Mouse (Mus musculus) heart, postnatal 0 days (tissue): Measurements from ENCODE around the gene Tgfbr3. TPM values are rescaled to one million over a fixed set of nuclear protein-coding genes. Genes with fewer than 3 reads are reported as not detected.

Source experiments
- ATAC-seq: fragments of 200-750 bp; cut with Nextera tagmentation; 2 replicates; pipeline ENCODE4 v1.8.0; 2017; ENCODE audit warnings: low read depth, moderate number of reproducible peaks, moderate library complexity; ENCODE audit not compliant: insufficient read depth
- DNase-seq: peaks from one replicate; pipeline ENCODE4 v3.0.0-alpha.2; 2016; ENCODE audit warnings: low spot score
- H3K27ac ChIP-seq: fragments of 300-500 bp; sonication (generic); 2 replicates; pipeline ENCODE4 v1.5.1; 2014; ENCODE audit warnings: low read depth, mild to moderate bottlenecking
- H3K27me3 ChIP-seq: fragments of 300-500 bp; sonication (generic); 2 replicates; pipeline ENCODE4 v1.6.1; 2014; ENCODE audit warnings: low read length, mixed read lengths; ENCODE audit not compliant: control insufficient read depth, insufficient read depth
- H3K36me3 ChIP-seq: fragments of 300-500 bp; sonication (generic); replicated peaks from 2 replicates; pipeline ENCODE4 v1.6.1; 2014; ENCODE audit warnings: low read length, mixed read lengths; ENCODE audit not compliant: control insufficient read depth, insufficient read depth
- H3K4me1 ChIP-seq: fragments of 300-500 bp; sonication (generic); 2 replicates; pipeline ENCODE4 v1.6.1; 2014; ENCODE audit warnings: antibody characterized with exemption; ENCODE audit not compliant: control insufficient read depth, insufficient read depth
- H3K4me2 ChIP-seq: fragments of 300-500 bp; sonication (generic); 2 replicates; pipeline ENCODE4 v1.6.1; 2014; ENCODE audit warnings: low read depth, mild to moderate bottlenecking, low read length, moderate library complexity
- H3K4me3 ChIP-seq: fragments of 300-500 bp; sonication (generic); 2 replicates; pipeline ENCODE4 v1.5.1; 2014; ENCODE audit warnings: low read depth, low read length
- H3K9ac ChIP-seq: fragments of 300-500 bp; sonication (generic); replicated peaks from 2 replicates; pipeline ENCODE4 v1.6.1; 2014; ENCODE audit warnings: low read depth, low read length, mixed read lengths
- H3K9me3 ChIP-seq: fragments of 300-500 bp; sonication (generic); replicated peaks from 2 replicates; pipeline ENCODE4 v1.6.1; 2016; ENCODE audit warnings: low read length; ENCODE audit not compliant: control insufficient read depth
- CTCF ChIP-seq: IDR thresholded peaks from 2 replicates; pipeline ENCODE4 v1.5.1; 2016; ENCODE audit warnings: antibody characterized with exemption, control low read depth, low read depth
- EP300 ChIP-seq: IDR thresholded peaks from 2 replicates; pipeline ENCODE4 v1.6.1; 2016; ENCODE audit warnings: antibody characterized with exemption, low read depth
- WGBS: fragments of 180-500 bp; shearing (Covaris S2); extraction: QIAGEN DNeasy Blood & Tissue Kit; methylation state at CpG from one replicate; pipeline ENCODE4 v1.1.7; 2014; 5-methylcytosine and 5-hydroxymethylcytosine counted together
- polyA plus RNA-seq: library from polyadenylated mRNA; unstranded; fragments of >200 nt; fragmentation: Nextera tagmentation; extraction: Ambion mirVana; gene quantifications from 2 replicates; pipeline ENCODE4 v1.2.1, GENCODE M21; 2015
- total RNA-seq: library from RNA; depleted of rRNA; stranded (reverse); fragments of >200 nt; gene quantifications from 2 replicates; pipeline ENCODE4 v1.2.3, GENCODE M21; 2014; ENCODE audit warnings: low replicate concordance

Gene Tgfbr3
- total and polyA plus RNA-seq, 2 experiments from 2014 or later: 11.8 to 60.6 TPM

DNA sequence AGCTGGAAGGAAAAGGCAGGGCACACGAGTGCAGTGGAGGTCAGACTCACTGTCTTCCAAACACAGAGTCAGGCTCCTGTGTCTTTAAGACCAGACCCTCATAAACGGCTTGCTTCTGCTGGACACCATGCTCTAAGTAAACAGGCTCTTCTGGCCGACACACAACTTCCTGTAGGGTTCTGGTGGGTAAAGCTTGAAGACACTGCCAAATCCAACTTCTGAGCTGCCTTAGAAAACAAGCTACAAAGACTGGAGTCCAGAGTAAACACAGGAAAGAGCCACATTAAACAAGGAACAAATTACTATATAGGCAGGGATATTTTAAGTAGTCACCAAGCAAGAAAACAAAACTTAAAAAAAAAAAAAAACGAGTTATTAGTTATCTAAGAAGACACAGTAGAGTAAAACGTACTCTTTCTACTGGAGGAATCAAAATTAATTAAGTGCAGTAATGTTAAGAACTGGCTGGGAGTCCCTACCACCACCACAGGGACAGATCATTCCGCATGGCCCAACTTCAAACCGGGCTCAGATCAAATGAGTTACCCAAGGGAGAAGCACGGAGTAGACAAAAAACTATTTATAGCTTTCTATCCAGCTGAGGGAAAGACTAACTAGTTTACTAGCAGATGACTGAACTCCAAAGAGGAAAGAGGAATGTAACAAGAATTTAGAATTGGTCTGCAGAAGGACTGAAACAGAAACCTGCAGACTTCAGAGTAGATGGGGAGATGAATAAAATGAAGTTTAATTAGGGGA lies 86.4 kb downstream of the Tgfbr3 start:
- ATAC-seq (peak; percentile 37), DNase-seq (peak; percentile 63)
- H3K27me3 ChIP-seq: no peaks in the 10 kb centered on the region
- H3K9ac ChIP-seq: no peak overlapping the region
- no peak for TF ChIP-seq CTCF
- no peak for TF ChIP-seq EP300
- H3K4me2 ChIP-seq: peak overlapping the region; percentile 10; the same call in 1 of the 2 replicates
- no peaks in the 10 kb centered on the region for H3K9me3 ChIP-seq
- H3K36me3 ChIP-seq: no peaks in the 10 kb centered on the region
- 18% methylated on average over 8 of the region's 8 CpGs for WGBS
- peaks cover 30% of the 10 kb centered on the region for H3K4me1 ChIP-seq
- H3K4me3 ChIP-seq: no peak overlapping the region
- peak overlapping the region; percentile 64; the same call in 1 of the 2 replicates for H3K27ac ChIP-seq

DNA sequence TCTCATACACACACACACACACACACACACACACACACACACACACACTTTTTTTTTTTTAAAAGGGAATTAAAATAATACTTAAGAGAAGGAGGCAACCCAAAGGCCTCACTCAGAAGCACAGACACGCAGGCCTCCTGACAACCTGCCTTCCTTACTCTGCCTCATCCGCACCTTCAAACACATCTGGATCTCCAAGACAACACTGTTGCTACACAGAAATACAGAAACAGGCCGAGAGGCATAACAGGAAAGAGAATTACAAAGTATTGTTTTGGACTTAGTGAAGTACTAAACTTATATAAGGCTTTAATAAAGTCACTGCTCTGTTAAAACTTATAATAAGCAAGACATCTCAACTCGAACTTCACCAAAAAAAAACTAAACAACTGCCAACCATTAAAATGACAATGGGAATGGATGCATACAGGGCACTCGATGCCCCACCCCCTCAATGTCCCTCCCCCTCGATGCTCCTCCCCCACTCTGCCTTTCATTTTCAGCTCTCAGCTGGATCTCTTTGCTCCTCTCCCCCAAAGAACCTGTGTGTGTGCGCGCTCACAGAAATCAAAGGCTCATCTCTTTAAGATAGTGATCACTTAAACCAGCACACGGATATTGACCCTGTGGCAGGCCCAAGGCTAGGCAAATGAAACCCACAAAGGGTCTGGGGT lies 87.8 kb downstream of the Tgfbr3 start:
- DNase-seq (no peak), ATAC-seq (no peak)
- 72% methylated on average over 9 of the region's 9 CpGs for WGBS
- Histone ChIP-seq H3K4me2 (no peak overlapping the region), H3K9ac (no peak overlapping the region), H3K4me1 (peaks cover 30% of the 10 kb centered on the region), H3K27me3 (no peaks in the 10 kb centered on the region), H3K9me3 (no peaks in the 10 kb centered on the region), H3K27ac (no peak overlapping the region), H3K36me3 (no peaks in the 10 kb centered on the region), H3K4me3 (no peak overlapping the region)
- no peak for TF ChIP-seq EP300
- no peak for TF ChIP-seq CTCF

DNA sequence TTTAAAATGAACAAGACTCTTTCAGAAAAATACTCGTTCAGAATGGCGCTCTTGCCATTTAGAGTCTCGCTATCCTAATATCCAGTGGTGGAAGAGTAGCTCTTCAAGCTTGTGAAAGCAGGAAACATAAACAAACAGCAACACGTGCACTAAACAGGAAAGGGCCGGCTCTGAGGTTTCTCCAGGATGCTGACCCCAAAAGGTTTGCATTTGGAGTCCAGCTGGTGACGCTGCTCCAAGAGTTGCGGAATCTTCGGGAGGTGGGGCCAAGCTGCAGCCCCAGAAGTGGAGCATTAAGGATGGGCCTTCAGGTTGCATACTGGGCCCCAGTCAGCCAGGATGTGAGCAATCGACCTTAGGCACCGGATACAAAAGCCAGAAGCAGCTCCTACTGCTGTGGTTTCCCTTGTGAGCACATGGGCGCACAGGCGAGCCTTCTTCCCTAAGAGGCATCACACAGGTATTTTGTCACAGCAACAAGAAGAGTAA lies 88.5 kb downstream of the Tgfbr3 start:
- TF ChIP-seq CTCF (no peak), EP300 (no peak)
- H3K27ac ChIP-seq: peak overlapping the region; percentile 40; the same call in 1 of the 2 replicates
- no peaks in the 10 kb centered on the region for H3K36me3 ChIP-seq
- peak; percentile 21; the same call in 1 of the 2 replicates for ATAC-seq
- 57% methylated on average over 12 of the region's 12 CpGs for WGBS
- H3K4me2 ChIP-seq: no peak overlapping the region
- peaks cover 30% of the 10 kb centered on the region for H3K4me1 ChIP-seq
- no peak overlapping the region for H3K9ac ChIP-seq
- H3K4me3 ChIP-seq: no peak overlapping the region
- no peaks in the 10 kb centered on the region for H3K27me3 ChIP-seq
- no peaks in the 10 kb centered on the region for H3K9me3 ChIP-seq
- no peak for DNase-seq

DNA sequence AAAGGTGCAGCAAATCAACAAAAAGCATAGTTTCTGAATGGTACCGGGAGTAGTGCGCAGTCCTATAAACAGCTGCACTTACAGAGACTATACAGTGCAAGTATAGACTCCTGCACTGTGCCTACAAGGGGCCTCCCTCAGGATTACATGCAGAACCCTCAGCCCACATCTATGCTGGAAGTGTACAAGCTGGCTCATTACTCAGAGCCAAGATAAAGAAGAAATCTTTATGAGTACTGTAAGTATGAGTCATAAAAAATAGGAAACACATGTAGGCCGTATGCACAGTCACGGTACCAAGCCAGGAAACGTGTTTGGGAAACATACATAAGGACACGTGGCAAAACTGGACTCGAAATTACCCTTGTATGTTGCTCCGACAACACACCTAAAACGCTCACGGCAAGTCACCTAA lies 89.2 kb downstream of the Tgfbr3 start:
- DNase-seq (peak; percentile 34), ATAC-seq (peak; percentile 31; the same call in 1 of the 2 replicates)
- 61% methylated on average over 10 of the region's 10 CpGs for WGBS
- H3K36me3 ChIP-seq: no peaks in the 10 kb centered on the region
- TF ChIP-seq CTCF: no peak
- H3K27me3 ChIP-seq: no peaks in the 10 kb centered on the region
- peaks cover 30% of the 10 kb centered on the region for H3K4me1 ChIP-seq
- no peaks in the 10 kb centered on the region for H3K9me3 ChIP-seq
- H3K27ac ChIP-seq: no peak overlapping the region
- H3K4me2 ChIP-seq: no peak overlapping the region
- no peak overlapping the region for H3K9ac ChIP-seq
- no peak overlapping the region for H3K4me3 ChIP-seq

DNA sequence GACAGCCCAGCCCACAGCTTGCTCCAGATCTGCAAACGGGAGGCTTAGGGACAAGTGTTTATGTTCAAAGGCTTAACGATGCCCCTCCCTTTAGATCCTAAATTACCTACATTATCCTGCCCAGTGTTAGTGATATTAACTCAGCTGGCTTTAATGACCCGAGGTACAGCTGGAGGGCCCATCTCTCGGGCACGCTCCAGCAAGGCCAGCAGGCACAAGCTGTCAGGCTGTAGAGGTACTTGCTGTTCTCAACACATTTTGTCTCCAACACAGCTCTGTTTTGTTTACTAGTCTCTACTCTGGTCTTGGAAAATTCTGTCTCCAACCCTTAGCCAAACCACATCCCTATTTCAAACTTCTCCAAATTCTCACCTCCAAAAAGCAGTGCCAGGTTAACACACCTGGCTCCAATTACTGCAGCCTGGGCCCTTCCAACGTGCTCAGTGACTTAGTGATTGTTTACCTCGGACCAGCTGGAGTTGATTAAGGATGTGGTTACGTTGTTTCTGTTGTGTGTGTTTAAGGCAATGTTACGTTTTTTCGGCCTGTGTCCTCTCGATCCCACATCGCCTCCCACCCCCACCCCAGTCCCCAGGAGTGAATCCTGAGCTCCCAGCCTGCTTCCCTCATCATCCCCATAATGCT lies 93.6 kb downstream of the Tgfbr3 start:
- 58% methylated on average over 12 of the region's 12 CpGs for WGBS
- no peak for TF ChIP-seq CTCF
- TF ChIP-seq EP300: no peak
- Histone ChIP-seq H3K27me3 (no peaks in the 10 kb centered on the region), H3K27ac (no peak overlapping the region), H3K4me2 (no peak overlapping the region), H3K4me3 (no peak overlapping the region), H3K4me1 (peaks cover 4% of the 10 kb centered on the region; the same call in 1 of the 2 replicates), H3K9me3 (no peaks in the 10 kb centered on the region), H3K36me3 (no peaks in the 10 kb centered on the region), H3K9ac (no peak overlapping the region)
- no peak for DNase-seq
- no peak for ATAC-seq
